Mouse (Mus musculus): Measurements from ENCODE around the gene Lingo4.

GRCm38 (mm10) chr3:94393049-94393448 lies 5.3 kb upstream of the Lingo4 start:
- TF ChIP-seq MYOD1 (IDR thresholded peaks at IDR 0.05; ENCODE audit: control insufficient read depth in 1 of 3, insufficient read length in 2 of 3, low read depth in 2 of 3) (no peak), MYOG (IDR thresholded peaks at IDR 0.05; ENCODE audit: control insufficient read depth in 1 of 3, insufficient read depth in 1 of 3, insufficient read length in 2 of 3, low read depth in 2 of 3) (no peak), POLR2A (IDR thresholded peaks at IDR 0.05; ENCODE audit: insufficient read length, low read depth) (no peak), E2F4 (IDR thresholded peaks at IDR 0.05; ENCODE audit: insufficient read depth) (no peak)
